Mouse (Mus musculus): ENCODE data around the gene Frrs1.
"Not testable (repeated sequence)": the region's sequence is repeated elsewhere in the genome, so short reads cannot be mapped to it uniquely, and the experiment has no call there.

Gene Frrs1

DNA sequence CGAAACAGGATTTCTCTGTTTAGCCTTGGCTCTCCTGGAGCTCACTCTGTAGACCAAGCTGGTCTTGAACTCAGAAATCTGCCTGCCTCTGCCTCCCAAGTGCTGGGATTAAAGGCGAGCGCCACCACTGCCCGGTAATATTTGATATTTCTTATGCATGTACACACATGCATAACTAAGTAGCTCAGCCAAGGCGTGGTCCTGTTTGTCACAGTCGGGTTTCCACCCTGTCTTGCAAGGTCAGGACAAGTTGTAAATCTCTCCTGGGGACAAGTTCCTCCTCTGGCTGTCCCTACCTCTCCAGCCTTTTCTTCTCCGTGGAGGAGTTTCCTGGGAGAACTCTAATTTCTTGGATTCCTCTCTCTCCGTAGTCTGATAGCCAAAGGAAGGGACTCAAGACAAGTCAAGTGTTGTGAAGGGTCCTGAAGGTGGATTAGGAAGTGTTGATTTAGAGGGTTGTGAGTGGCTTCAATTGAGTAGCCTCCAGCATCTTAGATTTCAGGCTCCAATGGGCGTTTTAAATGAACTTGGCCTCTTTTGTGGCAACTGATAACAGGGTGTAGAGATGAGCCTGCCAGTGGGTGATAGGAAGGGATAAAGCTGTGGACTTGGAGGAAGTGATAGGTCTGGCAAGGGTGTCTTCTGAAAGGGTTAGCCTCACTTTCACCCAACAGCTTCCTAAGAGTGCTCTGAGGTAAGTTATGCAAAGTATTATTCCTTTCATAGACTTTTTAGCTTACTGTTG, at the start of gene Frrs1:
Gene Frrs1 (plus strand): TSS at position 524 of the 745 bp plus-strand sequence.
- DNase-seq (ENCODE audit: low spot score), result no peak

DNA sequence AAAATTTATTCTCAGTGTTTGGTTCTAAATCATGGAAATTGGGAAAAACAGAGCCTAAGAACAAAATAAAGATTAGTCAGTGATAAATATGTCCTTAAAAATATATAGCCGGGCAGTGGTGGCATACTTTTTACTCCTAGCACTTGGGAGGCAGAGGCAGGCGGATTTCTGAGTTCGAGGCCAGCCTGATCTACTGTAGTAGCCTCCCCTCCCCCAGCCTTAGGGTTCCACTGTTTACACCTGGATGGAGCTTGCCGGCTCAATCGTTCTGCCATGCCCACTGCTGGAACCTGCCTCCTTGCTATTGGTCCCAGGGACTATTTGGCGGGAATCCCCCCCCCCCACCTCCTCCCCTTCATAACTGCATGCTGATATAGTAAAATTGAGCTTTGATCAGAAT, 48.9 kb upstream of the Frrs1 start:
- not testable (repeated sequence) for DNase-seq (ENCODE audit: low spot score)

DNA sequence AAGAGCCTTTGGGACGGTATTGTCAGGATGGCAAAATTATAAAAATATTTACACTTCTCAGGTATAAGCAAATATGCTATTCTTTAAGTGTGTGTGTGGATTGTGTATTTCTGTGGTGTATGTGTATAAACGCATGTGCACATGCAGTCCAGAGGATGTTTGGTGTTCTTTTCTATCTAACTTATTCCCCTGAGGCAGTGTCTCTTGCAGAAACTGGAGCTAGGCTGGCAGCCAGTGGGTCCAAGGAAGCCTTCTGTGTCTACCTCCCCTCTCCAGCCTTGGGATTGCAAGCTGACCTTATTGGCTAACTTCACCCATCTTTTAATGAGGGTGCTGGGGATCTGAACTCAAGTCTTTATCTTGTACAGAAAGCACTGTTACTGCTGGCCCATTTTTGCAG, 46.3 kb upstream of the Frrs1 start:
- no peak for DNase-seq (ENCODE audit: low spot score)

DNA sequence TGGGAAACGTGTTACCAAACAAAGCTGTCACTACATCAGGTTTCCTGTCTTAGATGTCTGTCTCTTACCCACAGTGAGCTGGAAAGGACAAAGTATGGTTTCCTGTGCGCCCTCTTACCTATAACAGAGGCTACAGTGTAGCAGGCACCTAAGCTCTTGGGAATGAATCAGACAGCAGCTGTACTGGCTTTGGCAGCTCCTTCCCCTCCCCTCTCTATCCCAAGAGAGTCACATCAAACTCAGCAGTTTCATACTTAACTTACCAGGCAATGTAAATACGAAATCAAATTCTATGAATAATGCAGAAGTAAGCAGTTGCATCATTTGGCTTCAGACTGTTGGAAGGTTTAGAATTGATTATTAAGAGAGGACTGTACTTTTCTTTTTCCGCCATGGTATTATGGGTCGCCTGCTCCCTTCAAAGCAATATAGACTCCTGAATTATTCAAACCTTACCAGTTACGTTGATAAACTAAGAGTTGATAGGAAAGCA, 43.9 kb upstream of the Frrs1 start:
- no peak for DNase-seq (ENCODE audit: low spot score)

DNA sequence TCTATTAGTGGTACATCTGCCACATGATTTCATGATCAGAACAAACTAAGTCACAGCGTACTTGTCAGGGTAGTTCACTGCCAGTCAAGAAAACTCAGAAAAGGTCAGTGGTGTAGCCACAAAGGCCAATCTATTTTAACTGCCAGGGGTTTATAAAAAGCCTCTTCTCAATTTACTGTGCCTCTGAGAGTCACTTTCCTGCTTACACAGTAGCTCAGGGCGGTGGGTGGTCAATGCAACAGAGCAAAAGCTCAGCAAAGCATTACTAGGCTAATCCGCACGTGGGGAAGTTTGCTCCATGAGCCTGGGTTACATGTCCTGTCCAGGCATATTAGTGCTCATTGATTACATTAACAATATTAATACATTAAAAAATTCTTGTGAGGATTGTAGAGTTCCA, 43.3 kb upstream of the Frrs1 start:
- no peak for DNase-seq (ENCODE audit: low spot score)

DNA sequence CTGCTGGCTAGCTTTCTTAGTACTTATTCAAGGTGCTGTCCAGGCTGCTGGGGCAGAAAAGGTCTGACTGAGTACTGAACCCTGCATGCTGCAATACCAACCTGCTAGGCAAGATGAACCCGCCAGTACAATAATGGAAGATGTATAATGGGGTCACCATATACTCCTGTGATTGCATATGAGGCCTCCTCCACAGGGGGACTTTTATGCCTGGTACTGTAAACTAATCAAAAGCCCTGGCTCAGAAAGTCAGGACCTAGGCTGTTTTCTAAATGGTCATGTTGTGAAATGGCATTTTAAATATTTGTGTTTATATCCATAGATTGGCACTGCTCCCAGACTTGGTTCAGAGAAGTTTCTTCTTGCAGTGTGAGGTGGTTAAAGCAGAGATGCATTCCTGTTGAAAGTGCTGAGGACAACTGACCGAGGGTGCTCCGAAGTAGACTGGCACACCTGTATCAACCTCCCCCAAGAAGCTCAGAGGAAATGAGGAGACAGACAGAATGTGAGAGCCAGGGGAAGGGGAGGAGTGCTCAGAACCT, 42.5 kb upstream of the Frrs1 start:
- no peak for DNase-seq (ENCODE audit: low spot score)

DNA sequence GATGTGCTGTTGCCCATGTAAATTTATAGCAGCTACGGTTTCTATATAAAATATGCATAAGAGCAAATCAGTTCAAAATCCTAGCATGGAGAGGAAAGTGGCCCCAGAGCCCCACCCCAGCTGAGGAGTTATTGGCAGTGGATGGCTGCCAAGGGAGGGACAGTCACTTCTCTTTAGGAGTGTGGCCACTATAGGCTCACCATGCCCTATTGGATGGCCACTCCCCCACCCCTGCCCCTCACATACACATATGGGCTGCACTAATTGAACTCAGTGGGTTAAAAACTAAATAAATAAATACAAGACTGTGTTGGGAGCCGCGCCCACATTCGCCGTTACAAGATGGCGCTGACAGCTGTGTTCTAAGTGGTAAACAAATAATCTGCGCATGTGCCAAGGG, 42.0 kb upstream of the Frrs1 start:
- DNase-seq (ENCODE audit: low spot score), result no peak

DNA sequence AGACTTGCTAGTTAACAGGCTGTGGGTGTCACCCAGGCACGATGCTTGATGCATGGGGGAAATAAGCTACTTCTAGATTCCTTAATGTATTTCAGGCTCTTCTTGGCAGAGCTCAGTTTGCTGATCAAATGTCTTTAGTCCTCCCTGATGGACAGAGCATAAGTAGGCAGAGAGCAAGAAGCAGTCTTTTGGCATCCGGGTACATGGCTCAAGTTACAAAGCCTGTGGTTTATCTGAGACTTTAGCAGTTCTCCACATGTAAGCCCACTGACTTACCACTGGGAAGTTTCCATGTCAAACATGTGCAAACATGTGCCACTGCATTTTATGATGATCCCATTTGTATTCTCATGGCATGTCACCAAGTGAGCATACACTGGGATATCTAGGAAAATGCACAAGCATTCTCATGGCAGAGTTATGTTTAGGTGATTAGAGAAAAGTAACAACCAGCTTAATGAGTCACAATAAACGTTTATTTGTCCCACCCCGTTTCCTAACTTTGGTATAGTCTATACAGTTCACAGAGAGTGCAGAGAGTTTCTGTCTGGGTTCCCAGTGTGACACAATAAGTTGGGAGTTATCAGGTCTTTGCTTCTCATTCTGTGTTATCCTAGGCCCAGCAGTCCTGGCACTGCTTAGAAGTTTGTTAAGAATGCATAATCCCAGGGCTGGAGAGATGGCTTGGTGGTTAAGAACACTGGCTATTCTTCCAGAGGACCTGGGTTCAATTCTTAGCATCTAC, 32.6 kb upstream of the Frrs1 start:
- no peak for DNase-seq (ENCODE audit: low spot score)

DNA sequence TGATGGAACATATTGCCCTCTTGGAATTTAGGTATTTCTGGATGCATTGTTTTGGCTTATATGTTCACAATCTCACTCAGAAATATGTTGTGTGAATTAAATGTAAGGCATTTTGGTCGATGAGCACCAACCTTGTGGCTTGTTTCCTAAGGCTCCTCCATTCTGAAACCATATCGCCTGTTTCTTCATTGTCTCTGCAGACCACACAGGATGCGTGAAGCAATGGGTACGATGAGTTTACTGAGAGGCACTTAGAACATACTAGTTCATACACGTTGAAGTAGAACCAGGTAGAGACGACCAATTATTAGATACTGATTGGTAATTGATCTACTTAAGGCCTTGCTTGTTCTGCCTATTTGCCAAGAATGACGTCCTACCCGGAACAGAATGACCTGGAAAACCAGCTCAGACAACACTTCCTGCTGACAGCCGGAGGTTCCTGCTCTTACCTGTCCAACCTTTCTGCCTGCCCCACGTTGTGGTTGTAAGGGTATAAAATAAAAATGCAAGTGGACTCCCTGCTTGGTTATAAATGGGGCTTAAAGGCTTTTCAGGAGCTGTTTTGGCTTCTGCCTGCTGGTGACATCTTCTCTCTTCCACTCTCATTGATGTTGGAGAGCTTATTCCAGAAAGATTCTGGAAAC, 29.9 kb upstream of the Frrs1 start:
- no peak for DNase-seq (ENCODE audit: low spot score)

DNA sequence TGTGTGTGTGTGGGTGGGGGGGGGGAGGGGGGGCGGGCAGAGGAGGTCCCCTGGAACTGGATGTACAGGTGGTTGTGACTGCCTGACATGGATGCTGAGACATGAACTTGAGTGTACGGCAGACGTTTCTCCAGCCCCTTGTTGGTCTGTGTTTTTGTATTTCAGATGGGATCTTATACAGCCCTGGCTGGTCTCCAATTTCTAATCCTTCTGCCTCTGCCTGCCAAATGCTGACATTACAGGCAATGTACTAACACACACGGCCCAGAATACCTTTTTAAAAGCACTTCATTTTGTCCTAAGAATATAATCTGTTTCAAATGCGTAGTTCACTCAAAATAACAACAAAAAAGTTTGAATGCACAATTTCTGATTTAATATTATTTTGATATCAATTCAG, 27.9 kb upstream of the Frrs1 start:
- DNase-seq (ENCODE audit: low spot score), result no peak

DNA sequence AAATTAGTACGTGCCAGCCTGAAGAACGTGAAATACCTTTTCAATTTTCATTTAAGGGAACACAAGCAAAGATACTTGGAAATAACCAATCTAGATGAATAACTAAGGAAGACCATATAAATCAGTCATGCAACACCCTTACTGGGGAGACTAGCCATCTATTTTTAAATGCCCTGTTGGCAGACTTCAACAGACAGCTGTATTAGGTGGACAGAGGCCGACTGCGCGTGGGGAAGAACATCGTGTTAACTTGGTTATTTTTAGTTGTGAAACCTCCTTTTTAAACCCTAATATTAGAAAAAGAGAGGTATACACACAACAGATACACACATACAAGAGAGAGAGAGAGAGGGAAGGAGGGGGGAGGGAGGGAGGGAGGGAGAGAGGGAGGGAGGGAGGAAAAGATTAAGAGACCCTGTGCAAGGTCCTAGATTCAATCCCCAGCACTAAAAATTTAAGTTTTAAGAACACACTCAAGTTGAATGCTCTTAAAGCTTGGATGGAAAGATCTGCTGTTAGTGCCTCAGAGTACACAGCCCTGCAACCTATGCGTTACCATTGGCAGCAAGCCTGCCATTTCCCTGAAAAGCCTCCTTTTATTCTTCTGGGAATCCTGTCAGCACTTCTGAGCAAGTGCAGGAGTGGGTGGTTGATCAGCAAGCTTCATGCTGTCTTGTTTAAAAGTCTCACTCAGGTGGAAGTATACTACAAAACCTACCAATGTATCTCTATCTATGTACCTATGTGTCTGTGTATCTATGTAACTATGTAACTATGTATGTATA, 26.5 kb upstream of the Frrs1 start:
- no peak for DNase-seq (ENCODE audit: low spot score)

DNA sequence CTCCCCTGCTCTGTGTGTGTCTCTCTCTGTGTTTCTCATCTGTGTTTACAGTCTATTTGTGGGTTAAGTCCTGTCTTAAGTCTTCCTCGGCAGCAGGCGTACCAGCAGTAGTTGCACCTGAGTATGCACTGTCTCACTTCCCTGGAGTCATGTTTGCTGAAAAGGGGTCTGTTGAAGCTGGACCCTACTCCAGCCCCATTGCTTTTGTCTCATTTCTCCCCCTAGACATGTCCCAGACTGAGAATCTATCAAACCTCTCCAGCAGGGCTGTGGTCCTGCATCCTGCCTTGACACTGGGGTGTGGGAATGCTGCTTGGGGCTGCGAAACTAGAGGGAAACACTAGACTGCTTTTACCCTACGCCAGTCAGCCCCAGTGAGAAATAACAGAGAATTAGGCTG, 25.8 kb upstream of the Frrs1 start:
- DNase-seq (ENCODE audit: low spot score), result no peak

DNA sequence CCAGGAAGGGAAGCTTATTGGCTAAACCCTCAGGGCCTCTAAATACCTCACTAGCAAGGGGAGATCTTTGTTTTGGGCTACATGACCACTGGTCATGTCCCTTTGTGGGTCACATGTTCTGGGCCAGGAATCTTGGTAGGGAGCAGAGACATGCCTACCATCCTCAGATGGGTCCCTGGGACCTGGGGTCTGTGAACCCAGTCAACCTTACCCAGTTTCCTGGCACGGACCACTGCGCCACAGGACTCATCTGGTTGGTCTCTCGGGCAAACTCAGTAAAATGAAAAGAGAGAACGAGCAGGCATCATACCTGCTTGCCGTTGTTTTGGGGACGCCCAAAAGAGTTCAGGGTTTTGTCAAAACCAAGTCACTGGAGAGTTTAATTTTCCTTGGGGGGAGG, 25.0 kb upstream of the Frrs1 start:
- DNase-seq (ENCODE audit: low spot score), result no peak

DNA sequence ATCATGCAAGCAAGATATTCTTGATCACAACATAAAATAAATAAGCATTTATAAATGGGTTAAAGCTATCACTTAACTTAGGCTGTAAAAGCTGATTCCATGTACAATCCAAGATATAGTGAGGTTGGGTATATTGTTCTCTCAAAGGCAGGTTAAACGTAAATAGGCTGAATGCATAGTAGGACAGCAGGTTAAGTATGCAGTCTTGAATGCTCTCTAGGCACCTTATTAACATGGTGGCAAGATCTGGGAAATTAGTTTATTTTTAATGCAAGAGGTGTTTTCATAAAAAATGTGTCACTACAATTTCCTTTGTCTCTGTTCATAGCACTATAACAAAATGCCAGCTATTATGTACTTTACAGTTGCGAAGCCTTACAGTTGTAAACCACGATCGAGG, 23.9 kb upstream of the Frrs1 start:
- no peak for DNase-seq (ENCODE audit: low spot score)

DNA sequence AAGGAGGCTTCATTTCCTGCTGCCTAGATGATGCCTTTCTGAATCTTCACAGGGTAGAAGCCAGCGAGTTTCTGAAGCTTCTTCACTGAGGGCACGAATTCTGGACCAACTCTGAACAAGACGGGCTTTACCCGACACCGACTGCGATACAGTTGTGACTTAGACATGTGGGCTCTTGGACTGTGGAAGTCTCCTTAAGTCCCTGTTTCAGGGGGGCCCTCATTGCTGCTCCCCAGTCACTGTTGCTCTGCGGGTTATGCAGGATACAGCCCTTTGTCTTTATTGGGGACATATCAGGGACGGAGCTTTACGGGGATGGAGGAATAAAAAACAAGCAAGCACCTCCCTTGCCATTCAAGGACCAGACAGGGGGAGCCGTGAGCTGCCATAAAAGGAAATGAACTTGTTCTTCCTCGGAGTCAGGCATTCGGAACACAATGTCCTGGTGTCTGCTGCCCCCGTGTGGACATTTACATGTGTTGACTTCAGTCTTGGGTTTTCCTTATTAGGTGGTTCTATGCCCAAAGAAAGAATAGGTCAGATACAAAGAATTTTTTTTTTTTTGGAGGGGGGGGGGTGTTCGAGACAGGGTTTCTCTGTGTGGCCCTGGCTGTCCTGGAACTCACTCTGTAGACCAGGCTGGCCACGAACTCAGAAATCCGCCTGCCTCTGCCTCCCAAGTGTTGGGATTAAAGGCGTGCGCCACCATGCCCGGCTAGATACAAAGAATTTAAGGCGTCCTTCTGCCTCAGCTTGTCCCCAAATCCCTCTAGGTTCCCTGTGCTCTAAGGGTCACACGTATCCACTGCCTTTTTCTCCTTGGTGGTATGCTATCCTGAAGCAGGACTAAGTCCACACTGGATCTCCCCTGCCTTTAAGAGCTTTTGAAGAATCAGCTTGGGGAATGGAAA, 23.2 kb upstream of the Frrs1 start:
- peak; percentile 80 for DNase-seq (ENCODE audit: low spot score)

DNA sequence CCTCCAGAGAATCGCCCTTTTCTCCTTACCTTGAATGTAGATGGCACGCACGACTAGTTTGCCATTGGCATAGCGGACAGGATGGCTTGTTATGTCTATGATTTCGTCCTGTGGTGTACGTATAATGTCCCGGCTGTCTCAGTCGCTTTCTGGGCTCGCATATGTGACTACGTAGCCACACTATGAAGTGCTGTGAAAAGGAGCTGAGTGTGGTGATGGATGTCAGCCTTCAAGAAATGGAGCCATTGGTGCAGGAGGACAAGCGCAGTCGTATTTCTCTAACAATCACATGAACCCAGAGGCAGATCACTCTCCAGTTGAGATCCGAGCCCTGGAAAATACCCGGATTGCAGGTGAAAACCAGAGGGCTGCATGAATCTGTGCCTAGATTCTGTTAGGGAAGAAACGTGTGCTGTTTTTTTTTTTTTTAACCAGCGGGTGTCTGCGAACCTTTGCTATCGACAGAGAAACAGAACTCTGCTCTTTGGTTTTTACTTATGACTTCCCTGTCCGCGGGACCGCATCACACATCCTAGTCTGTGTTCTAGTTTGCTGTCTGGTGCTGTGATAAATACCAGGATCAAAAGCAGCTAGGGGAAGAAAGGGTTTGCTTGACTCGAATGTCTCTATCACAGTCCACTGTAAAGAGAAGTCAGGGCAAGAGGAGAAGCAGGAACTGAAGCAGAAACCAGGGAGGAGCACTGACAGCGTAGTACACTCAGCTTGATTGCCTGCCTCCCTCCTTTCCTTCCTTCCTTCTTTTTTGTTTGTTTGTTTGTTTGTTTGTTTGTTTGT, 22.4 kb upstream of the Frrs1 start:
- no peak for DNase-seq (ENCODE audit: low spot score)

DNA sequence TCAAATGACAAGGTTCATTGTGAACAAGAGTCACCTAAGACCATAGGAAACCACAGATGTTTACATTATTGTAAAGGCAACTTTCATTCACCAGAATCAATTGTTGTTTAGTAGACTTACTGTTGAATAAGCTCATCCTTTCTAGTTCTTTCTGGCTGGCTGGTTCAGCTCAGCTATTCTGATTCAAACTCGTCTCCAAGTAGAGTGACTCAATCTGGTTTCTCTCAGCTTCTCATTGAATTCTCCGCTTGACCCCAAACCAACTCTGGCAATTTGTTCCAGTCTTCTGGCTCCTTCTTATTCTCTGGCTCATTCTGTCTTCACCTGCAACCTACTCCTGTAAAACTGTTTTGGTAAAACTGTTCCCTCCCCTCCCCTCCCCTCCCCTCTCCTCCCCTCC, 18.0 kb upstream of the Frrs1 start:
- no peak for DNase-seq (ENCODE audit: low spot score)

DNA sequence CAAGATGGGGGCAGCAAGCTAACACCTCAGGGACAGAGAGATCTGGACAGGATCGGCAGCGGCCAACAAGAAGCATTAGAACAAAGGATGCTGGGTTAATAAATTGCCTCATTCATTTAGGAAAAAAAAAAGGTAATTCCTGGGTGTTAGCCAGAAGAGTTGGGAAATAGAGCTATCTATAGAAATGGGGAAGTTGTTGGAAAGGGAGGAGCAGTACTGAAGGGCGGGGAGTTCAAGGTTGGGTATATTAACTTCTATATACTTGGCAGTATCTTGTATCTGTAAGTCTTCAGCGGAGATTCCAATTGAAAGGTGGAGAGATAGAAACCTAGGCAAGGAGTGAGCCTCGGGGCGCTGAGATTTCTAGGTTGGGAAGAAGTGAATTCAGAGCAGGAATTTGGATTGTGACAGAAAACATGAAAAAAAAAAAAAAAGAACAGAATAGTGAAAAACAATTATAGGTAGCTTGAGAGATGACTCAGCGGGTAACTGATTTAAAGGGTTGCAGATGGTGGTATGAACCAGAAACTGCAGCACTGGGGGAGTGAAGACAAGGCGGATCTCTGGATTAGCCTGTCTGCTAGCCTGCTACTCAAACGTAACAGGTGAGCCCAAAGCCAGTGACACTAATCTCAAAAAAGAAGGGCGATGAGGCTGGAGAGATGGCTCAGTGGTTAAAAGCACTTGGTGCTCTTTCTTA, 14.2 kb upstream of the Frrs1 start:
- DNase-seq (ENCODE audit: low spot score), result no peak

DNA sequence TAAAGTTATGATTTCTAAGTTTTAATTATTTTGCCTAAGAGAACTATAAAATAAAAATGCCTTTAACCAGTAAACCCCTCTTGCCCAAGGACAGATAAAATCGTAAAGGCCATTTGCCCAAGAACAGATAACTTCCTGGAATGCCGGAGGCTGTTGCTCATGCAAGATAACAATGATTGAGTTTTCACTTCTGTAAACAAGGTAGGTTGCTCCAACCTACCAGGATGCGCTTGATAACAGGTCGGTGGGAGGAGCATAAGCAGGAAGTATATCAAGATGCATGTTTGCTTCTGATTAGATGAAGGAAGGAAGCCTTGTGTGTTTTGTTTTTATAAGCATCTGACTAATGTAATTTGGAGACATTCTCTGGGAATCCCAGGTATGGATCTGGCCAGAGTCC, 13.2 kb upstream of the Frrs1 start:
- no peak for DNase-seq (ENCODE audit: low spot score)
